Mouse (Mus musculus): ENCODE data around the gene Cacna2d4. TPM values are rescaled to one million over a fixed set of nuclear protein-coding genes. Genes with fewer than 3 reads are reported as not detected.

Gene Cacna2d4
- polyA plus RNA-seq, 1 experiment = not detected

DNA sequence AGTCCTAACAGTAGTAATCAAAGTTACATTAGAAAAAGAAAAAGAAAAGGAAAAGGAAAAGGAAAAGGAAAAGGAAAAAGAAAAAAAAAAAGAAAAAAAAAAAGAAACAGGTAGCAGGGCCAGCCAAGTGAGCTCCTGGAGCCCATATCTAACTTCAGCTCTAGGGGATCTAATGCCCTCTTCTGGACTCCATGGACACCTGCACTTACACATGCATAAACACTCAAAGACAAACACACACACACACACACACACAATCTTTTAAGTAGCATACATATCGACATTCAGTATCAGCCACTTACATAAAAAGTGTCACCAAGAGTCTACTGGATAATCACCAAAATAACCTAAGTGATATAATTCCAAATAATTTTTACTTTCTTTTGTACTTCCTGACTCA lies 149.3 kb downstream of the Cacna2d4 start:
- no peak for TF ChIP-seq GATA1 (IDR thresholded peaks at IDR 0.05; ENCODE audit: low read length)

GRCm38 (mm10) chr6:119386421-119386820 lies 150.1 kb downstream of the Cacna2d4 start:
- TF ChIP-seq GATA1 (IDR thresholded peaks at IDR 0.05; ENCODE audit: low read length) = no peak

GRCm38 (mm10) chr6:119386821-119387220 lies 150.5 kb downstream of the Cacna2d4 start:
- no peak for TF ChIP-seq GATA1 (IDR thresholded peaks at IDR 0.05; ENCODE audit: low read length)

DNA sequence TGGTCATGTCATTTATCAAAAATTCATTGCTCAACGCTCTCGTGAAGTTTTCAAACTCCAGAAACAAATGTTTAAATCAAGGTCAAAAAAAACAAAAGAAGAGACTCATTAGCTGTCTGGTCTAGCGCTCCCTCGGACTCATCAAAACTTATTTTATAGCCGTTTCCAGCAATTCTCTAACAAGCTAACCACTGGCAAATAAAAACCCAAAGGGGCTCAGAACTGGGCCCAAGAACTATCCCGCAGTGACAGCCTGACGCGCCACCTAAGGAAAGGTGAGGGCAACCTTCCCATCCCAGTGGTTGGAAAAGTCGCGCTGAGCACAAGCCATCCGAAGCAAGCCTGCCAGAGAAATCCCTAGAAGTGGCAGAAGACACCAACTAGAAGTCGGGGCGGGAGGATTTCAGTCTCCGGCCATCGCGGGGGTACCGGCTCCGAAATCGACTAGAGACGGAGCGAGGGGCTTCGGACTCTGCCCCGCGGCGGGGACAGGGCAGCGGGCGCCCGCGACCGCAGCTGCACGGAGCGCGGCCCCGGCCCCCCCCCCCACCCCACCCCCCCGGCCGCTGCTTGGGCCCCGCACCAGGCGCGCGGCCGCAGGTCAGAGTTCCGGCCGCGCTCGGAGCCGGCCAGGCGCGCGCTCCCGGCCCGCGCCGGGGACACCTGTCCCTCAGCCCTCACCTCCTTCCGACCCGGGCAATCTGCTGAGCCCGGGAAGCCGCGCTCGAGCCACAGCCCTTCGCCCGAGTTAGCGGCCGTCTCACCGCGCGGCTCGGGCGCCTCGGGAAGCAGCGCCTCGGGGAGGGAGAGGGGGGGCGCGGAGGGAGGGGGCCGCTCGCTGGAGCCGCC lies 151.7 kb downstream of the Cacna2d4 start:
- no peak for TF ChIP-seq GATA1 (IDR thresholded peaks at IDR 0.05; ENCODE audit: low read length)

DNA sequence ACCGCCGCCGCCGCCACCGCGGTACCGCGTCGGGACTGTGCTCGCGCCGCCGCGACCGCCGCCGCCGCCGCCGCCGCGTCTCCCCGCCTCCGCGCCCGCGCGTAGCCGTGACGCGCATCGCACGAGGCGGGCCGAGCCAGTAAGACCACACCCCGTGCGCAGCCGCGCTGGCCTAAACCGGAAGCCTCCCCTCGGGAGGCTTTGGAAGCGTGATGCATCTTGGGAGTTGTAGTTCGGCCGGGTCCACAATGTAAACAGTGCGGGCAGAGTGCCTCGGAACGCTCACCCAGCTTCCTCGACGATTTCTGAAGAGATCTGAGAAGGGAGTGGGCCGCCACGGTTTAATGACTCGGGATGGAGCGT lies 152.3 kb downstream of the Cacna2d4 start:
- TF ChIP-seq GATA1 (IDR thresholded peaks at IDR 0.05; ENCODE audit: low read length) = no peak

DNA sequence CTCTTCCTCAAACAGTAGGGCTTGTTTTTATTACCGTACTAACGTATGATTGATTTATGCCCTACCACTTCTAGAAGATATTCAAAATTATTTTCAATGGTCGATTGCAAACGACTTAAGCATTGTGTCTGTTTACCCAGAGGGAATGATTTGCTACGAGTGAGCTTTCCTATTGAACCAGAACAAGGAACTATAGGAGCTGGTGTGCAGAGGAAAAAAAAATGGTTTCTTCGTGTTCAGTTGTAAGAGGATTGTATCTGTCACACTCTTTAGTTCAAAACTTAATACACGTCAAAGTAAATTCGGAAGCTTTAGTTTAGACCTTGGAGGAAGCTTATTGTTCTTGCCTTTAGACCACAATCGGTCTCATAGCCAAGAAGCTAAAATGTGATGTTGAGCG lies 152.8 kb downstream of the Cacna2d4 start:
- no peak for TF ChIP-seq GATA1 (IDR thresholded peaks at IDR 0.05; ENCODE audit: low read length)

DNA sequence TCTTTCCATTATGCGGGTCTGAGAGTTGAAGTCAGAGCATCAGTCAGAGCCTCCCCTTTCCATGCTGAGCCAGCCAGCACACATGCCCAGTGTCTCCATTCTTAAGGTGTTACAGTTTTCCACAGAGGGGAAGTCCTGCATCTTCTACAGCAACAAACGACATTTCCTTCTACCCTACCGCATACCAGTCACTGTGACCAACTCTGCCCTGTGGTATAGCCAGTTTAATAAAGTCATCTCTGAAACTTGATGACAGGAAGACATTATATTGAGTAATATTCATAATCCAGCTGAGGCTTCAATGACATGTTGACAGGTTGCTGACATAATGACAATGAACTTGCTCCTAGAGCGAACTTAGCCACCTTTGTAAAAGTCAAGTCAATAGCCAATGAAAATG lies 154.4 kb downstream of the Cacna2d4 start:
- TF ChIP-seq GATA1 (IDR thresholded peaks at IDR 0.05; ENCODE audit: low read length) = no peak

GRCm38 (mm10) chr6:119392836-119393235 lies 156.5 kb downstream of the Cacna2d4 start:
- TF ChIP-seq GATA1 (IDR thresholded peaks at IDR 0.05; ENCODE audit: low read length) = no peak

- no peak for TF ChIP-seq GATA1 (IDR thresholded peaks at IDR 0.05; ENCODE audit: low read length)
Observed at GRCm38 (mm10) chr6:119395421-119396308, 159.3 kb downstream of the Cacna2d4 start.

- TF ChIP-seq GATA1 (IDR thresholded peaks at IDR 0.05; ENCODE audit: low read length) = no peak
Observed at GRCm38 (mm10) chr6:119396309-119396634, 159.9 kb downstream of the Cacna2d4 start.

- TF ChIP-seq GATA1 (IDR thresholded peaks at IDR 0.05; ENCODE audit: low read length) = no peak
Observed at GRCm38 (mm10) chr6:119399371-119399770, 163.0 kb downstream of the Cacna2d4 start.

- no peak for TF ChIP-seq GATA1 (IDR thresholded peaks at IDR 0.05; ENCODE audit: low read length)
Observed at GRCm38 (mm10) chr6:119400649-119401048, 164.3 kb downstream of the Cacna2d4 start.

DNA sequence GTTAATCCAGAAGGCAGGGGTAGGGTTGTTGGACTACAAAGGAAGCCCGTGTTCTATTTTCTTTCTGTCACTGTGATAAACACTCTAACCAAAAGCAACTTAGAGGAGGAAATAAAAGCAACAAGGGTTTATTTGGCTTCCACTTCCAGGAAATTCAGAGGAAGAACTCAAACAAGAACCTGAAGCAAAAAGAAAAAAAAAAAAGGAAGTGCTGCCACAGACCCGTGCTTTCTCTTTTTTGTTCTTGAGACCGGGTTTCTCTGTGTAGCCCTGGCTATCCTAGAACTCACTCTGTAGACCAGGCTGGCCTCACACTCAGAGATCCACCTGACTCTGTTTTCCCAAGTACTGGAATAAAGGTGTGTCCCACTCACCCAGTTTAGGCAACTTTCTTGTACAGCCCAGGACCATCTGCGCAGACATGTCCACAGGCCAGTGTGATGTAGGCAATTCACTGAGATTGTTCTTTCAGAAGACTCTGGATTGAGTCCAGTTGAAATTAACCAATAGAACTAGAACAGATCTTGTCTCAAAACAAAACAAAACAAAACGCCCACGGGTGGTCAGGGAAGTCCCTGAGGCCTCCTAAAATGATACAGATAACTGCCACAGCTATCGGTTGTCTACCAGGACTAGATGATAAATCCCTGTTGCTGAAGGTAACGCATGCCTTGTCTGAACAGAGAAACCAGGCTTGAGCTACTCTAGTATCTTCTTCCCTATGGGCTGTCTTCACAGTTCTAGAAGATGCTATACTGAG lies 165.4 kb downstream of the Cacna2d4 start:
- no peak for TF ChIP-seq GATA1 (IDR thresholded peaks at IDR 0.05; ENCODE audit: low read length)

Other genes with a start within 250 kb of the Cacna2d4 start
- gene Dcp1b, start 61.3 kb upstream of the Cacna2d4 start, polyA plus RNA-seq (2012) = 14.5 and 14.7 TPM in 2 replicates
- not detected in 2 replicates for gene Cacna1c, start 40.1 kb upstream of the Cacna2d4 start, polyA plus RNA-seq (2012)
- gene Lrtm2, start 94.2 kb downstream of the Cacna2d4 start, polyA plus RNA-seq (2012) = not detected in 2 replicates
- 24.4 and 28.6 TPM in 2 replicates for gene Adipor2, start 181.2 kb downstream of the Cacna2d4 start, polyA plus RNA-seq (2012)
- 69.0 and 80.4 TPM in 2 replicates for gene Fbxl14, start 243.1 kb downstream of the Cacna2d4 start, polyA plus RNA-seq (2012)